In genomic region chrX:160928870-160929269, GRCm38 (mm10) we compare ENCODE assay signal across 22 mouse cellular contexts. TPM values are rescaled to one million over a fixed set of nuclear protein-coding genes. Genes with fewer than 3 reads are reported as not detected.
DNase-seq lines count a peak whose midpoint lies in the region; ATAC-seq and TF ChIP-seq lines count a peak whose summit lies in the region.
"Had no signal": no experiment of that assay in that cellular context is flagged by ENCODE, and none has a peak within 500 bp of the region (broad histone marks: within the 10 kb centered on the region; RNA-seq: fewer than 3 reads in every experiment).

No protein-coding gene starts in this region.

- H3K9ac ChIP-seq in liver, embryonic 12.5 days: no peak overlapping the region
- H3K9ac ChIP-seq in liver, embryonic 14.5 days (replicated peaks): no peak overlapping the region
- no peak overlapping the region for H3K9ac ChIP-seq in liver, postnatal 0 days (replicated peaks)
- H3K9ac ChIP-seq: embryonic facial prominence, embryonic 12.5 days; forebrain, embryonic 13.5 days; forebrain, embryonic 15.5 days; forebrain, postnatal 0 days had no signal

- WGBS in liver, embryonic 12.5 days (ENCODE audit: insufficient replicate concordance): 44% methylated on average over 1 of the region's 1 CpGs
- 38% methylated on average over 1 of the region's 1 CpGs for WGBS in liver, embryonic 14.5 days (ENCODE audit: insufficient replicate concordance)
- WGBS in liver, postnatal 0 days (ENCODE audit: insufficient replicate concordance): 78% methylated on average over 1 of the region's 1 CpGs

- TF ChIP-seq CTCF in liver, embryonic 14.5 days (IDR thresholded peaks at IDR 0.05; ENCODE audit: low read depth): no peak
- TF ChIP-seq CTCF in liver, postnatal 0 days (IDR thresholded peaks at IDR 0.05; ENCODE audit: low read depth): no peak

- H3K27me3 ChIP-seq in liver, embryonic 12.5 days (replicated peaks): no peaks in the 10 kb centered on the region; the same call in 1 of the 2 replicates
- H3K27me3 ChIP-seq in liver, embryonic 14.5 days (ENCODE audit: control insufficient read depth, insufficient read depth, low read length): no peaks in the 10 kb centered on the region
- H3K27me3 ChIP-seq in liver, postnatal 0 days (ENCODE audit: insufficient read depth, low read length): no peaks in the 10 kb centered on the region
- H3K27me3 ChIP-seq: CH12.LX; embryonic facial prominence, embryonic 12.5 days; forebrain, embryonic 13.5 days; forebrain, embryonic 15.5 days had no signal

- DNase-seq in liver: no peak
- no peak for DNase-seq in liver, embryonic 14.5 days (ENCODE audit: low read depth in 3 of 3, low spot score in 3 of 3)
- no peak for DNase-seq in liver, postnatal 0 days
- DNase-seq in adrenal gland, adult (ENCODE audit: inconsistent age in 2 of 2, low spot score in 1 of 2): no peak
- DNase-seq: adrenal gland, adult 8-10 months; adrenal gland, postnatal 14 days; adrenal gland, postnatal 36 days; B cell, adult 2 months; cerebellum, adult 11-12 months; cerebellum, adult 2 months; cerebellum, adult 9-10 months; cerebellum, postnatal 10 days; cerebellum, postnatal 25 days; forebrain, postnatal 0 days had no signal

- H3K9me3 ChIP-seq in liver, embryonic 12.5 days (replicated peaks): no peaks in the 10 kb centered on the region
- no peaks in the 10 kb centered on the region for H3K9me3 ChIP-seq in liver, embryonic 14.5 days (ENCODE audit: control insufficient read depth, low read length)
- H3K9me3 ChIP-seq in liver, postnatal 0 days (ENCODE audit: low read length): no peaks in the 10 kb centered on the region
- H3K9me3 ChIP-seq: embryonic facial prominence, embryonic 12.5 days; forebrain, embryonic 15.5 days; G1E had no signal

- H3K36me3 ChIP-seq in liver, embryonic 12.5 days: no peaks in the 10 kb centered on the region
- H3K36me3 ChIP-seq in liver, embryonic 14.5 days (replicated peaks; ENCODE audit: control insufficient read depth, insufficient read depth, low read depth): no peaks in the 10 kb centered on the region
- H3K36me3 ChIP-seq in liver, postnatal 0 days (replicated peaks; ENCODE audit: insufficient read depth, low read length): no peaks in the 10 kb centered on the region
- H3K36me3 ChIP-seq: embryonic facial prominence, embryonic 10.5 days; embryonic facial prominence, embryonic 12.5 days; forebrain, embryonic 15.5 days; G1E had no signal

- peak; percentile 62; the same call in 1 of the 2 replicates for ATAC-seq in liver, embryonic 12.5 days
- ATAC-seq in liver, embryonic 14.5 days (ENCODE audit: insufficient read depth): peak; percentile 53; the same call in 1 of the 2 replicates
- no peak for ATAC-seq in liver, postnatal 0 days
- ATAC-seq: CD4-positive, CD25-positive, alpha-beta regulatory T cell, adult 4 months; forebrain, embryonic 13.5 days; forebrain, embryonic 15.5 days; forebrain, postnatal 0 days had no signal

- H3K27ac ChIP-seq in liver, embryonic 12.5 days: no peak overlapping the region
- no peak overlapping the region for H3K27ac ChIP-seq in liver, embryonic 14.5 days
- no peak overlapping the region for H3K27ac ChIP-seq in liver, postnatal 0 days (ENCODE audit: low read depth)
- H3K27ac ChIP-seq: embryonic facial prominence, embryonic 10.5 days; embryonic facial prominence, embryonic 12.5 days; forebrain, embryonic 13.5 days; forebrain, embryonic 15.5 days had no signal

- H3K4me3 ChIP-seq in liver, embryonic 12.5 days: no peak overlapping the region
- H3K4me3 ChIP-seq in liver, embryonic 14.5 days (ENCODE audit: insufficient read depth in 1 of 2, low read depth in 2 of 2, low read length in 2 of 2): no peak overlapping the region
- no peak overlapping the region for H3K4me3 ChIP-seq in liver, postnatal 0 days (ENCODE audit: low read depth, low read length)
- H3K4me3 ChIP-seq: embryonic facial prominence, embryonic 10.5 days; embryonic facial prominence, embryonic 12.5 days; forebrain, embryonic 13.5 days; forebrain, embryonic 15.5 days had no signal

- TF ChIP-seq EP300 in liver, embryonic 14.5 days (IDR thresholded peaks at IDR 0.05; ENCODE audit: low read depth): no peak
- no peak for TF ChIP-seq EP300 in liver, postnatal 0 days (IDR thresholded peaks at IDR 0.05; ENCODE audit: low read depth)

- no peaks in the 10 kb centered on the region for H3K4me1 ChIP-seq in liver, embryonic 12.5 days
- peaks cover 0 to 2% of the 10 kb centered on the region in 2 experiments; a peak in 1 of 4 replicates for H3K4me1 ChIP-seq in liver, embryonic 14.5 days (replicated peaks; ENCODE audit: control insufficient read depth in 2 of 2, insufficient read depth in 2 of 2, low read length in 1 of 2)
- H3K4me1 ChIP-seq in liver, postnatal 0 days (ENCODE audit: insufficient read depth): no peaks in the 10 kb centered on the region
- H3K4me1 ChIP-seq: embryonic facial prominence, embryonic 10.5 days; embryonic facial prominence, embryonic 12.5 days; forebrain, embryonic 13.5 days; forebrain, embryonic 15.5 days had no signal

- H3K4me2 ChIP-seq in liver, embryonic 12.5 days: no peak overlapping the region
- no peak overlapping the region for H3K4me2 ChIP-seq in liver, embryonic 14.5 days (ENCODE audit: low read depth)
- H3K4me2 ChIP-seq in liver, postnatal 0 days (ENCODE audit: low read depth, low read length): no peak overlapping the region
- H3K4me2 ChIP-seq: embryonic facial prominence, embryonic 12.5 days; forebrain, embryonic 13.5 days; forebrain, embryonic 15.5 days had no signal

RNA-seq across cellular contexts. Expression of gene Gja6, which starts 22.0 kb away (rescaled TPM):
- polyA plus RNA-seq in liver, embryonic 12.5 days (2016; fragmentation: Nextera tagmentation; extraction: Ambion mirVana): 1.1 and 1.2 TPM in 2 replicates
- 0.40 and 0.43 TPM in 2 replicates for polyA plus RNA-seq in liver, embryonic 14.5 days (2012; rRNA removed)
- 0.78 and 1.0 TPM in 2 replicates for polyA plus RNA-seq in liver, embryonic 14.5 days (2014; fragmentation: Nextera tagmentation; extraction: Ambion mirVana)
- polyA plus RNA-seq in liver, postnatal 0 days (2015; fragmentation: Nextera tagmentation; extraction: Ambion mirVana): 0.07 and 0.08 TPM in 2 replicates
- polyA plus RNA-seq: CD4-positive, CD25-positive, alpha-beta regulatory T cell, adult 4 months; embryonic facial prominence, embryonic 12.5 days; forebrain, embryonic 15.5 days; G1E had no signal
